Mouse (Mus musculus) skeletal muscle tissue, adult 2 months (tissue): ENCODE results near the gene Kntc1.

Source experiments
- DNase-seq: peaks from one replicate; pipeline ENCODE4 v3.0.0-alpha.2; 2012; ENCODE audit warnings: low read depth, low spot score

The Kntc1 gene

GRCm38 (mm10) chr5:123865365-123865764 lies 115.8 kb downstream of the Kntc1 start, which contains the start of gene Hcar2:
TSS of gene Hcar2 (minus strand) at chr5:123865499.
- DNase-seq: no peak

DNA sequence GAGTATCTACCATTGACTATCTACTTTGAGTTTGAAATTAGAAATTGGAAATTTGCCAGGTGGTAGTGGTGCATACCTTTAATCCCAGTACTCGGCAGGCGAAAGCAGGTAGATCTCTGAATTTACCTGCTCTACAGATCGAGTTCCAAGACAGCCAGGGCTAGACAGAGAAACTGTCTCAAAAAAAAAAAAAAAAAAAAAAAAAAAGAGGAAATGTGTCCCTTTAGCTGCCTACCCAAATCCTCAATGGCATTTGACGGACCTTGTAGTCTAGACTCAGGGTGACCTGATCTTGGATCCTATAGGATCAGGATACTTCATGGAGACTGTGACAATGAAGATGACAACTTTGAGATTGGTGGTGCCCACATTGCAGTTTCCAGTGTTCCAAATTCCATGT lies 116.9 kb downstream of the Kntc1 start:
- DNase-seq: no peak

- no peak for DNase-seq
Measured at GRCm38 (mm10) chr5:123869615-123870014, 120.1 kb downstream of the Kntc1 start.
